Mouse (Mus musculus) lung, embryonic 14.5 days (tissue): ENCODE measurements around the gene Tmem202. TPM values are rescaled to one million over a fixed set of nuclear protein-coding genes. Genes with fewer than 3 reads are reported as not detected.
A peak's percentile ranks its signal among the peaks of the same experiment; 100 is the strongest.

Experiments used
- ATAC-seq: fragments of 200-750 bp; cut with Nextera tagmentation; 2 replicates; pipeline ENCODE4 v1.8.0; 2017; ENCODE audit warnings: mild to moderate bottlenecking, moderate TSS enrichment, moderate library complexity; ENCODE audit not compliant: insufficient read depth
- DNase-seq: peaks from one replicate; pipeline ENCODE4 v3.0.0-alpha.2; 2015
- H3K27ac ChIP-seq: fragments of 300-500 bp; sonication (generic); 2 replicates; pipeline ENCODE4 v1.5.1; 2014; ENCODE audit warnings: low read depth, mild to moderate bottlenecking, moderate library complexity
- H3K27me3 ChIP-seq: fragments of 300-500 bp; sonication (generic); 2 replicates; pipeline ENCODE4 v1.6.1; 2014; ENCODE audit warnings: low read length, control low read depth; ENCODE audit not compliant: insufficient read depth
- H3K36me3 ChIP-seq: fragments of 300-500 bp; sonication (generic); 2 replicates; pipeline ENCODE4 v1.6.1; 2014; ENCODE audit warnings: control low read depth; ENCODE audit not compliant: insufficient read depth
- H3K4me1 ChIP-seq: fragments of 300-500 bp; sonication (generic); 2 replicates; pipeline ENCODE4 v1.6.1; 2014; ENCODE audit warnings: antibody characterized with exemption, control low read depth; ENCODE audit not compliant: insufficient read depth
- H3K4me2 ChIP-seq: fragments of 300-500 bp; sonication (generic); 2 replicates; pipeline ENCODE4 v1.6.1; 2014; ENCODE audit warnings: mild to moderate bottlenecking
- H3K4me3 ChIP-seq: fragments of 300-500 bp; sonication (generic); 2 replicates; pipeline ENCODE4 v1.5.1; 2014; ENCODE audit warnings: low read depth, low read length
- H3K9ac ChIP-seq: fragments of 300-500 bp; sonication (generic); 2 replicates; pipeline ENCODE4 v1.6.1; 2014
- H3K9me3 ChIP-seq: fragments of 300-500 bp; sonication (generic); 2 replicates; pipeline ENCODE4 v1.6.1; 2016; ENCODE audit warnings: low read depth, low read length, control low read depth
- CTCF ChIP-seq: IDR thresholded peaks from 2 replicates; pipeline ENCODE4 v1.5.1; 2016; ENCODE audit warnings: antibody characterized with exemption, low read depth
- WGBS: fragments of 180-500 bp; shearing (Covaris S2); extraction: QIAGEN DNeasy Blood & Tissue Kit; methylation state at CpG from one replicate; pipeline ENCODE4 v1.1.7; 2014; 5-methylcytosine and 5-hydroxymethylcytosine counted together
- polyA plus RNA-seq: library from polyadenylated mRNA; unstranded; fragments of >200 nt; fragmentation: Nextera tagmentation; extraction: Ambion mirVana; gene quantifications from 2 replicates; pipeline ENCODE4 v1.2.1, GENCODE M21; 2014

Gene Tmem202
- polyA plus RNA-seq, 1 experiment from 2014 or later, result not detected

GRCm38 (mm10) chr9:59577401-59577800 lies 37.8 kb upstream of the Tmem202 start:
- Histone ChIP-seq H3K36me3 (no peaks in the 10 kb centered on the region), H3K27ac (no peak overlapping the region), H3K4me2 (peak overlapping the region; percentile 71), H3K9ac (no peak overlapping the region), H3K9me3 (no peaks in the 10 kb centered on the region), H3K27me3 (no peaks in the 10 kb centered on the region), H3K4me1 (peaks cover 3% of the 10 kb centered on the region; the same call in 1 of the 2 replicates), H3K4me3 (peak overlapping the region; percentile 34)
- 16% methylated on average over 13 of the region's 13 CpGs for WGBS
- ATAC-seq (no peak), DNase-seq (no peak)
- TF ChIP-seq CTCF, result no peak

GRCm38 (mm10) chr9:59571852-59572251 lies 32.2 kb upstream of the Tmem202 start:
- H3K9ac ChIP-seq, result no peak overlapping the region
- no peak for TF ChIP-seq CTCF
- WGBS, result 67% methylated on average over 2 of the region's 2 CpGs
- H3K27me3 ChIP-seq, result no peaks in the 10 kb centered on the region
- H3K9me3 ChIP-seq, result no peaks in the 10 kb centered on the region
- H3K4me1 ChIP-seq, result no peaks in the 10 kb centered on the region
- H3K27ac ChIP-seq, result no peak overlapping the region
- no peaks in the 10 kb centered on the region for H3K36me3 ChIP-seq
- H3K4me2 ChIP-seq, result no peak overlapping the region
- no peak for ATAC-seq
- H3K4me3 ChIP-seq, result no peak overlapping the region
- DNase-seq, result no peak

- Histone ChIP-seq H3K27me3 (no peaks in the 10 kb centered on the region), H3K36me3 (peaks cover 31% of the 10 kb centered on the region), H3K4me2 (no peak overlapping the region), H3K9ac (no peak overlapping the region), H3K4me3 (no peak overlapping the region), H3K9me3 (no peaks in the 10 kb centered on the region), H3K27ac (no peak overlapping the region), H3K4me1 (no peaks in the 10 kb centered on the region)
- 31% methylated on average over 6 of the region's 6 CpGs for WGBS
- ATAC-seq, result peak; percentile 84; the same call in 1 of the 2 replicates
- DNase-seq, result peak; percentile 83
- peak; percentile 85 for TF ChIP-seq CTCF
These were observed 27.5 kb upstream of the Tmem202 start for GRCm38 (mm10) chr9:59567111-59567510.

- Histone ChIP-seq H3K4me2 (no peak overlapping the region), H3K36me3 (peaks cover 41% of the 10 kb centered on the region), H3K9ac (no peak overlapping the region), H3K27me3 (no peaks in the 10 kb centered on the region), H3K4me3 (no peak overlapping the region), H3K9me3 (no peaks in the 10 kb centered on the region), H3K27ac (no peak overlapping the region), H3K4me1 (no peaks in the 10 kb centered on the region)
- TF ChIP-seq CTCF, result peak; percentile 87
- ATAC-seq, result no peak
- DNase-seq, result peak; percentile 83
- WGBS, result 23% methylated on average over 4 of the region's 4 CpGs
These were observed 26.0 kb upstream of the Tmem202 start for GRCm38 (mm10) chr9:59565600-59565999.

GRCm38 (mm10) chr9:59553719-59554118 lies 14.1 kb upstream of the Tmem202 start:
- ATAC-seq (no peak), DNase-seq (no peak)
- H3K4me1 ChIP-seq, result no peaks in the 10 kb centered on the region
- no peaks in the 10 kb centered on the region for H3K27me3 ChIP-seq
- H3K27ac ChIP-seq, result no peak overlapping the region
- WGBS, result 77% methylated on average over 4 of the region's 4 CpGs
- TF ChIP-seq CTCF, result no peak
- H3K4me2 ChIP-seq, result no peak overlapping the region
- no peak overlapping the region for H3K4me3 ChIP-seq
- H3K36me3 ChIP-seq, result peaks cover 17% of the 10 kb centered on the region
- no peaks in the 10 kb centered on the region for H3K9me3 ChIP-seq
- no peak overlapping the region for H3K9ac ChIP-seq

- Histone ChIP-seq H3K9ac (no peak overlapping the region), H3K9me3 (no peaks in the 10 kb centered on the region), H3K27me3 (no peaks in the 10 kb centered on the region), H3K36me3 (peaks cover 11% of the 10 kb centered on the region), H3K27ac (no peak overlapping the region), H3K4me1 (no peaks in the 10 kb centered on the region), H3K4me2 (no peak overlapping the region), H3K4me3 (no peak overlapping the region)
- DNase-seq (no peak), ATAC-seq (no peak)
- TF ChIP-seq CTCF, result no peak
- 84% methylated on average over 5 of the region's 5 CpGs for WGBS
These were observed 13.0 kb upstream of the Tmem202 start for GRCm38 (mm10) chr9:59552610-59553009.

- H3K27ac ChIP-seq, result no peak overlapping the region
- H3K4me2 ChIP-seq, result no peak overlapping the region
- no peak overlapping the region for H3K9ac ChIP-seq
- DNase-seq, result no peak
- TF ChIP-seq CTCF, result no peak
- peaks cover 4% of the 10 kb centered on the region; the same call in 1 of the 2 replicates for H3K36me3 ChIP-seq
- no peak overlapping the region for H3K4me3 ChIP-seq
- H3K9me3 ChIP-seq, result no peaks in the 10 kb centered on the region
- ATAC-seq, result no peak
- WGBS, result 55% methylated on average over 3 of the region's 3 CpGs
- H3K27me3 ChIP-seq, result no peaks in the 10 kb centered on the region
- H3K4me1 ChIP-seq, result no peaks in the 10 kb centered on the region
These were observed 12.0 kb upstream of the Tmem202 start for GRCm38 (mm10) chr9:59551620-59552031.

- ATAC-seq (no peak), DNase-seq (no peak)
- H3K27ac ChIP-seq, result no peak overlapping the region
- no peak overlapping the region for H3K4me3 ChIP-seq
- H3K4me2 ChIP-seq, result no peak overlapping the region
- H3K4me1 ChIP-seq, result no peaks in the 10 kb centered on the region
- no peaks in the 10 kb centered on the region for H3K27me3 ChIP-seq
- 76% methylated on average over 5 of the region's 5 CpGs for WGBS
- no peaks in the 10 kb centered on the region for H3K9me3 ChIP-seq
- H3K9ac ChIP-seq, result no peak overlapping the region
- H3K36me3 ChIP-seq, result peaks cover 4% of the 10 kb centered on the region; the same call in 1 of the 2 replicates
- TF ChIP-seq CTCF, result no peak
These were observed 11.4 kb upstream of the Tmem202 start for GRCm38 (mm10) chr9:59551017-59551416.
